Mouse (Mus musculus): ENCODE results near the gene Piwil4.

GRCm38 (mm10) chr9:14657926-14658325 is 82.6 kb downstream of the Piwil4 start:
- no peak for TF ChIP-seq CTCF (IDR thresholded peaks at IDR 0.05 in 2 of 3, conservative IDR thresholded peaks at IDR 0.05 in 1 of 3; ENCODE audit: control insufficient read depth in 1 of 3, insufficient read depth in 1 of 3, low read depth in 2 of 3, low read length in 3 of 3, poor library complexity in 1 of 3, severe bottlenecking in 1 of 3)
- TF ChIP-seq POLR2A (IDR thresholded peaks at IDR 0.05; ENCODE audit: control insufficient read depth in 1 of 2, insufficient read depth in 1 of 2, low read depth in 1 of 2, low read length in 2 of 2, poor library complexity in 1 of 2): no peak
- no peak for TF ChIP-seq UBTF (IDR thresholded peaks at IDR 0.05; ENCODE audit: borderline replicate concordance, insufficient read depth, low read depth, low read length)
- TF ChIP-seq SIN3A (IDR thresholded peaks at IDR 0.05; ENCODE audit: low read length): no peak
- no peak for TF ChIP-seq MEF2A (IDR thresholded peaks at IDR 0.05; ENCODE audit: extremely low read depth, insufficient replicate concordance, low read depth, low read length, poor library complexity, severe bottlenecking)
- no peak for TF ChIP-seq ELF1 (IDR thresholded peaks at IDR 0.05; ENCODE audit: low read depth, low read length)
- no peak for TF ChIP-seq GATA1 (IDR thresholded peaks at IDR 0.05; ENCODE audit: low read depth, low read length)
- no peak for TF ChIP-seq POLR2AphosphoS5 (IDR thresholded peaks at IDR 0.05; ENCODE audit: borderline replicate concordance, low read depth, low read length)
- TF ChIP-seq ZKSCAN1 (IDR thresholded peaks at IDR 0.05; ENCODE audit: low read depth, low read length): no peak
- no peak for TF ChIP-seq RAD21 (IDR thresholded peaks at IDR 0.05; ENCODE audit: low read depth, low read length)
- no peak for TF ChIP-seq ZMIZ1 (IDR thresholded peaks at IDR 0.05; ENCODE audit: low read depth, low read length)

Measured in MEL (cell line).